Mouse (Mus musculus): ENCODE measurements around the gene Cdk11b.

Cdk11b gene

GRCm38 (mm10) chr4:155624338-155625291, at the start of gene Cdk11b:
TSS of gene Cdk11b (plus strand) at chr4:155624854.
- peak; percentile 86 for DNase-seq (ENCODE audit: low spot score)

GRCm38 (mm10) chr4:155574931-155575330, 49.7 kb upstream of the Cdk11b start:
- DNase-seq (ENCODE audit: low spot score) = no peak

GRCm38 (mm10) chr4:155575521-155575920, 49.1 kb upstream of the Cdk11b start:
- DNase-seq (ENCODE audit: low spot score) = no peak

GRCm38 (mm10) chr4:155577132-155577531, 47.5 kb upstream of the Cdk11b start:
- no peak for DNase-seq (ENCODE audit: low spot score)

GRCm38 (mm10) chr4:155577741-155578140, 46.9 kb upstream of the Cdk11b start:
- no peak for DNase-seq (ENCODE audit: low spot score)

- no peak for DNase-seq (ENCODE audit: low spot score)
These were observed 46.1 kb upstream of the Cdk11b start for GRCm38 (mm10) chr4:155578336-155579125.

- no peak for DNase-seq (ENCODE audit: low spot score)
These were observed 44.2 kb upstream of the Cdk11b start for GRCm38 (mm10) chr4:155580420-155580819.

- no peak for DNase-seq (ENCODE audit: low spot score)
These were observed 42.3 kb upstream of the Cdk11b start for GRCm38 (mm10) chr4:155582279-155582905.

- DNase-seq (ENCODE audit: low spot score) = no peak
These were observed 35.3 kb upstream of the Cdk11b start for GRCm38 (mm10) chr4:155589356-155589755.

- DNase-seq (ENCODE audit: low spot score) = no peak
These were observed 33.5 kb upstream of the Cdk11b start for GRCm38 (mm10) chr4:155591012-155591719.

- no peak for DNase-seq (ENCODE audit: low spot score)
These were observed 30.9 kb upstream of the Cdk11b start for GRCm38 (mm10) chr4:155593780-155594179.

- no peak for DNase-seq (ENCODE audit: low spot score)
These were observed 28.9 kb upstream of the Cdk11b start for GRCm38 (mm10) chr4:155595777-155596176.

- DNase-seq (ENCODE audit: low spot score) = no peak
These were observed 28.0 kb upstream of the Cdk11b start for GRCm38 (mm10) chr4:155596606-155597005.

- DNase-seq (ENCODE audit: low spot score) = no peak
These were observed 26.1 kb upstream of the Cdk11b start for GRCm38 (mm10) chr4:155598536-155598935.

GRCm38 (mm10) chr4:155599901-155600825, 24.5 kb upstream of the Cdk11b start:
- DNase-seq (ENCODE audit: low spot score) = no peak

- DNase-seq (ENCODE audit: low spot score) = peak; percentile 96
These were observed 23.3 kb upstream of the Cdk11b start, which contains the start of gene Slc35e2 for GRCm38 (mm10) chr4:155601091-155601996. TSS of gene Slc35e2 (plus strand) at chr4:155601416.

- DNase-seq (ENCODE audit: low spot score) = peak; percentile 12
These were observed 22.6 kb upstream of the Cdk11b start for GRCm38 (mm10) chr4:155601997-155602456.

GRCm38 (mm10) chr4:155602753-155603152, 21.9 kb upstream of the Cdk11b start:
- no peak for DNase-seq (ENCODE audit: low spot score)

- no peak for DNase-seq (ENCODE audit: low spot score)
These were observed 20.9 kb upstream of the Cdk11b start for GRCm38 (mm10) chr4:155603801-155604200.
